Mouse (Mus musculus) myocyte (in vitro differentiated cells): ENCODE results near the gene Tle2. TPM values are rescaled to one million over a fixed set of nuclear protein-coding genes. Genes with fewer than 3 reads are reported as not detected.

Experiments used
- H3K27me3 ChIP-seq: one replicate; pipeline ENCODE4 v1.6.1; 2011; ENCODE audit not compliant: control insufficient read depth, insufficient read depth, insufficient read length
- H3K36me3 ChIP-seq: one replicate; pipeline ENCODE4 v1.6.1; 2011; ENCODE audit not compliant: control insufficient read depth, insufficient read depth
- H3K4me2 ChIP-seq: one replicate; pipeline ENCODE4 v1.6.1; 2011; ENCODE audit warnings: low read depth, control low read depth
- H3K4me3 ChIP-seq: one replicate; pipeline ENCODE4 v1.5.1; 2011; ENCODE audit warnings: mild to moderate bottlenecking, control low read depth, moderate library complexity
- H3K79me2 ChIP-seq: one replicate; pipeline ENCODE4 v1.6.1; 2011; ENCODE audit not compliant: control insufficient read depth, insufficient read depth
- H3ac ChIP-seq: one replicate; pipeline ENCODE4 v1.6.1; 2011; ENCODE audit not compliant: control insufficient read depth, insufficient read length
- CEBPB ChIP-seq: IDR thresholded peaks from 2 replicates; pipeline ENCODE4 v1.6.1; 2011; ENCODE audit warnings: mild to moderate bottlenecking, moderate library complexity; ENCODE audit not compliant: poor library complexity, insufficient read depth, severe bottlenecking
- E2F4 ChIP-seq: IDR thresholded peaks from one replicate; pipeline ENCODE4 v1.6.1; 2011; ENCODE audit warnings: mild to moderate bottlenecking, control low read depth, moderate library complexity; ENCODE audit not compliant: insufficient read depth
- MAX ChIP-seq: IDR thresholded peaks from one replicate; pipeline ENCODE4 v1.6.1; 2011; ENCODE audit warnings: low read depth, mild to moderate bottlenecking, control low read depth
- MYOD1 ChIP-seq, 3 experiments: IDR thresholded peaks; one replicate each; pipeline ENCODE4 v1.6.1; 2011; ENCODE audit warnings: control low read depth in 2 of 3, low read depth in 2 of 3, mild to moderate bottlenecking in 2 of 3, moderate library complexity in 1 of 3; ENCODE audit not compliant: insufficient read length in 2 of 3, control insufficient read depth in 1 of 3
- MYOG ChIP-seq, 3 experiments: IDR thresholded peaks; one replicate each; pipeline ENCODE4 v1.6.1; 2011; ENCODE audit warnings: control low read depth in 2 of 3, low read depth in 2 of 3, mild to moderate bottlenecking in 2 of 3; ENCODE audit not compliant: insufficient read length in 2 of 3, control insufficient read depth in 1 of 3, insufficient read depth in 1 of 3
- POLR2A ChIP-seq: IDR thresholded peaks from one replicate; pipeline ENCODE4 v1.6.1; 2011; ENCODE audit warnings: low read depth, mild to moderate bottlenecking, control low read depth, moderate library complexity; ENCODE audit not compliant: insufficient read length
- POLR2AphosphoS2 ChIP-seq: IDR thresholded peaks from one replicate; pipeline ENCODE4 v1.6.1; 2011; ENCODE audit warnings: low read depth, control low read depth; ENCODE audit not compliant: insufficient read length
- REST ChIP-seq: IDR thresholded peaks from one replicate; pipeline ENCODE4 v1.6.1; 2011; ENCODE audit warnings: mild to moderate bottlenecking, control low read depth, moderate library complexity; ENCODE audit not compliant: insufficient read depth, insufficient read length
- SRF ChIP-seq: IDR thresholded peaks from one replicate; pipeline ENCODE4 v1.6.1; 2011; ENCODE audit warnings: low read depth; ENCODE audit not compliant: control insufficient read depth, insufficient read length
- TCF12 ChIP-seq: IDR thresholded peaks from one replicate; pipeline ENCODE4 v1.6.1; 2011; ENCODE audit warnings: mild to moderate bottlenecking, control low read depth; ENCODE audit not compliant: poor library complexity, insufficient read depth, severe bottlenecking
- TCF3 ChIP-seq: IDR thresholded peaks from one replicate; pipeline ENCODE4 v1.6.1; 2011; ENCODE audit warnings: low read depth, control low read depth; ENCODE audit not compliant: insufficient read length
- USF1 ChIP-seq: IDR thresholded peaks from one replicate; pipeline ENCODE4 v1.6.1; 2011; ENCODE audit warnings: low read depth, mild to moderate bottlenecking, control low read depth, moderate library complexity
- polyA plus RNA-seq: library from polyadenylated mRNA; unstranded; fragments of >200 nt; fragmentation: generic; extraction: Trizol; gene quantifications from one replicate; pipeline ENCODE4 v1.2.1, GENCODE M21; 2012; ENCODE audit warnings: missing spikeins

Gene Tle2
- polyA plus RNA-seq, 1 experiment: 11.3 TPM

DNA sequence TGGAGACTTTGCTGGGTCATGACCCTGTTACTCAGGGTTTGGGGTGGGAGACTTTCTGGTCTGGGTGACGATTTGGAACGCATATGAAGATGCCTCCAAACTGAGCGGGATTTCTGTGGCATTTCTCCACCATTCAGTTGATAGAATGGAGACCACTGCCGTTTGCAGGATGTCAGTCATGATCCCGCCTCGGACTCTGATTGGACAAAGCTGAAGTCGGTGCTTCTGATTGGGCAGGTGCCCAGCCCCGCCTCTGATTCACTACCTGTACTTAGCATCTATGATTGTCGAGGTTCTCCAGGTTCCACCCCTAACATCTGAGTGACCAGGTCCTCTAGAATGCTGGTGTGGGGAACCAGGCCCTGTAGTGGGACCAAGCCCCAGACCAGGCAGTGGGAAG lies 46.4 kb downstream of the Tle2 start:
- no peak for TF ChIP-seq USF1
- no peak for TF ChIP-seq POLR2A
- no peak for TF ChIP-seq MAX
- TF ChIP-seq REST: no peak
- TF ChIP-seq POLR2AphosphoS2: no peak
- H3K4me2 ChIP-seq: no peak overlapping the region
- H3K79me2 ChIP-seq: no peaks in the 10 kb centered on the region
- H3K36me3 ChIP-seq: no peaks in the 10 kb centered on the region
- H3K27me3 ChIP-seq: peaks cover 6% of the 10 kb centered on the region
- H3ac ChIP-seq: no peak overlapping the region
- H3K4me3 ChIP-seq: no peak overlapping the region

DNA sequence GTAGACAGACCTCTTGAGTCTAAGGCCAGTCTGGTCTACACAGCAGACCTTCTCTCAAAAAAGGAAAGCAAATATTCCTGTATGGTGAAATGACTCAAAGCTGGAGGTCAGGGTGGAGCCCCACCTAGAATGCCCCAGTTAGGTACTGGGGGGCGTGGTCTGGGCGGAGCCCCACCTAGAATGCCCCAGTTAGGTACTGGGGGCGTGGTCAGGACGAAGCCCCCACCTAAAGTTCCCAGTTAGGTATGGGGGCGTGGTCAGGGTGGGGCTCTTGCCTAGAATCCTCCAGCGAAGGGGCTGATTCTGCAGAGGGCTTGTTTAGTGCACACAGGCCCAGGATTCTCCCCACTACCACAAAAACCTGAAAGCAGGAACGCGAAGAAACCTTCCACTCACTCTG lies 49.1 kb downstream of the Tle2 start:
- H3K79me2 ChIP-seq: peaks cover 8% of the 10 kb centered on the region
- H3K4me3 ChIP-seq: no peak overlapping the region
- H3K4me2 ChIP-seq: no peak overlapping the region
- H3ac ChIP-seq: no peak overlapping the region
- no peaks in the 10 kb centered on the region for H3K27me3 ChIP-seq
- H3K36me3 ChIP-seq: no peaks in the 10 kb centered on the region
- TF ChIP-seq MYOG (IDR thresholded peaks at IDR 0.05; ENCODE audit: control insufficient read depth in 1 of 3, insufficient read depth in 1 of 3, insufficient read length in 2 of 3, low read depth in 2 of 3): no peak
- TF ChIP-seq POLR2AphosphoS2: no peak
- no peak for TF ChIP-seq SRF
- no peak for TF ChIP-seq TCF12
- no peak for TF ChIP-seq MAX
- TF ChIP-seq POLR2A: no peak
- TF ChIP-seq CEBPB: no peak
- TF ChIP-seq MYOD1 (IDR thresholded peaks at IDR 0.05; ENCODE audit: control insufficient read depth in 1 of 3, insufficient read length in 2 of 3, low read depth in 2 of 3): no peak

DNA sequence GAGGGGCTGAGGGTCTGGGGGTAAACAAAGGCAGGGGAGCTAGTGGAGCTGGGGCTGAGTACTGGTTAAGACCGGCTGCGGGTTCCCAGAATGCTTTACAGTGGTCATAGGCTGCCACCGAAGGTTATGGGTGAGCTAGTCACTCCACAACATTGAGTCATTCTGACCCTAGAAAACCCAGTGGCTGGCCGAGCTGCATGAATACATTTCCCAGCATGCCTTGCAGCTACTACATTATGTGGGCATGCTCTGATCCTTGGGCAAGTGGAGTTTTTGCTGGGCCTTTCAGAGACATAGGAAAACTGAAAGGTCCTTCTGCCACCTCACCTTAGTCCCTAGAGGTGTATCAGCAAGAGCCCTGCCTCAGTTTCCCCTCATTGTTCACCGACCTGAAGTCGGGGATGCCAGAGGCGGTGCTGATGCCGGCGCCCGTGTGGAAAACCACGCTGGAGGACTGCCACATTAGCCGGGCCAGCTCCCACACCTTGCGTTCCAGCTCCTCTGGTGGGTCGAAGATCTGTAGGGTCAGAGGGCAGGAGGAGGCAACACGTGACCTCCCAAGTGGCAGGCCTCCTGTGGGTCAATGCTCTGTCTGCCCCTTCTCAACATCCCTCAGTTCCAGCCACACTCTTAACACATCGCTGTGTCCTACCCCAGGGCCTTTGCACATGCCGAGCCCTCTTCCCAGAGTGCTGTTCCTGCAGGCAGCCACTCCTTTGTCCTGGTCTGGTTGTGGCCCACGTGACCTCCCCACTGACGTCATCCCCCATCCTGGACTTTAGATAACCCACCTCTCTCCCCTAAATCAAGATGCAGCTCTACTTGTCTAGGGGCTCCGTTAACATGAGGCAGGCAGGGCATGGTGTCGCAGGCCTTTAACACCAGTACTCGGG lies 52.0 kb downstream of the Tle2 start:
- peak overlapping the region; percentile 84 for H3K4me3 ChIP-seq
- H3K36me3 ChIP-seq: no peaks in the 10 kb centered on the region
- no peaks in the 10 kb centered on the region for H3K27me3 ChIP-seq
- H3K4me2 ChIP-seq: peak overlapping the region; percentile 98
- peak overlapping the region; percentile 37 for H3ac ChIP-seq
- peak; percentile 35 for TF ChIP-seq POLR2A
- peak; percentile 88 for TF ChIP-seq USF1
- no peak for TF ChIP-seq MYOD1 (IDR thresholded peaks at IDR 0.05; ENCODE audit: control insufficient read depth in 1 of 3, insufficient read length in 2 of 3, low read depth in 2 of 3)
- peaks cover 8% of the 10 kb centered on the region for H3K79me2 ChIP-seq

DNA sequence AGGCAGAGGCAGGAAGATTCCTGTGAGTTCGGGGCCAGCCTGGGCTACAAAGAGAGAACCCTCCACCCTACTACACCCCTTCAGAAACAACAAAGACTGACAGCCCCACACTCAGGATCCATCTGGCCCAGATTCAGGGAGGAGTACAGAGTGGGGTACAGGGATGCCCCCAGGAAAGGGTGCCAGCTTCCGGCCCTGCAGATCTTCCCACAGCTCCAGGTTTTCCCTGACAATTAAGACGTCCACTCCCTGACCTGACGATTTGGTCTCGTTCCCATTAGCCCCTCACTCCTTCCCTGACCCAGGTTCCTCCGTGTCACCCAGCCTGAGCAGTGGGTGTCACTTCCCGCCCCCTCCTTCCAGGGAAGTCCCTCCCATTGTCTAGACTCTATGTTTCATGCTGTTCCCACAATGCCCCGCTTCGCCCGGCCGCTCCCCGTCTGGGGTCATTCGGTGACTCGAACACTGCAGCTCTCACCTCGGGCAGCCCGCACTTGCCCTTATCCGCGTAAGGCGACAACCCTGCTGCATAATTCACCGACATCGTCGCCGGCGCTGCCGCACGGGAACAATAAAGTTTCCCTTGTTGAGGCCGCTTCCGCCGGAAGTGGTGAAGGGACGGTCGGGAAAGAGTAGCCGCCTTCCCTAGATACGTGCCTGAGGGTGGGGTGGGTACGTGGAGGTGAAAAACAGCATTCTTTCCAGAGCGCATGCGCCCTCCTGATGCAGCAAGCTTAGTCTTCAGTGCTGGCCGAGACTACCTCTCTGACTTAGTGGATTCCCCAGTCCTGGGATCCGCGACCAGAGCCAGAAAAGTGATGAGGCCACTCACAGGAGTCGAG lies 52.9 kb downstream of the Tle2 start, which contains the start of gene Sirt6:
Sirt6 (minus strand) TSS at position 804 of the 842 bp plus-strand sequence.
- Histone ChIP-seq H3K36me3 (no peaks in the 10 kb centered on the region), H3K4me3 (peak within 1 kb of the TSS; percentile 84), H3ac (peak within 1 kb of the TSS; percentile 37), H3K79me2 (peaks cover 8% of the 10 kb centered on the region), H3K27me3 (no peaks in the 10 kb centered on the region), H3K4me2 (peak within 1 kb of the TSS; percentile 98)
- TF ChIP-seq POLR2A: peak; percentile 81
- no peak for TF ChIP-seq TCF3
- peak; percentile 85 for TF ChIP-seq POLR2AphosphoS2
- TF ChIP-seq CEBPB: no peak
- TF ChIP-seq MYOD1 (IDR thresholded peaks at IDR 0.05; ENCODE audit: control insufficient read depth in 1 of 3, insufficient read length in 2 of 3, low read depth in 2 of 3): no peak

DNA sequence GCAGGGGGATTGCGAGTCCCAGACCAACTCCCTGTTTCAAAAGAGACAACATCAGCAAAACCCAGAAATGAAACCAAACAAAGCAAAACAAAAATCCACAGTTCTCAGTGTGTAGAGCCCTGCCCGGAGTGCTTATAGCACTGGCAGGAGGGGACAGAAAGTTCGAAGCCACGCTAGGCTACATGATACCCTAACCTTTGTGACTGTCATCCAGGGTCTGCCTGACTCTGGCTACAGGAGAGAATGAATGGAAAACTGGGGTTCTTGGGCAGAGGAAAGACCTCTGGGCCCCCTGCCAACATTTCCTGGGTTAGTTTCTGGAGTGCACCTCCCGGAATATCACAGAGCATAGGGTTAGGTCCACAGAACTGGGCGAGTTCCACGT lies 53.5 kb downstream of the Tle2 start:
- Histone ChIP-seq H3K79me2 (peaks cover 8% of the 10 kb centered on the region), H3ac (peak overlapping the region; percentile 37), H3K4me3 (peak overlapping the region; percentile 84), H3K4me2 (peak overlapping the region; percentile 98), H3K27me3 (no peaks in the 10 kb centered on the region), H3K36me3 (no peaks in the 10 kb centered on the region)
- no peak for TF ChIP-seq MYOG (IDR thresholded peaks at IDR 0.05; ENCODE audit: control insufficient read depth in 1 of 3, insufficient read depth in 1 of 3, insufficient read length in 2 of 3, low read depth in 2 of 3)
- TF ChIP-seq MYOD1 (IDR thresholded peaks at IDR 0.05; ENCODE audit: control insufficient read depth in 1 of 3, insufficient read length in 2 of 3, low read depth in 2 of 3): no peak
- no peak for TF ChIP-seq USF1
- no peak for TF ChIP-seq MAX
- no peak for TF ChIP-seq E2F4
- TF ChIP-seq TCF12: no peak
- TF ChIP-seq POLR2AphosphoS2: no peak
- TF ChIP-seq TCF3: no peak
- no peak for TF ChIP-seq CEBPB
- TF ChIP-seq POLR2A: no peak
- TF ChIP-seq SRF: no peak
- TF ChIP-seq REST: no peak
